In the genomic region with DNA sequence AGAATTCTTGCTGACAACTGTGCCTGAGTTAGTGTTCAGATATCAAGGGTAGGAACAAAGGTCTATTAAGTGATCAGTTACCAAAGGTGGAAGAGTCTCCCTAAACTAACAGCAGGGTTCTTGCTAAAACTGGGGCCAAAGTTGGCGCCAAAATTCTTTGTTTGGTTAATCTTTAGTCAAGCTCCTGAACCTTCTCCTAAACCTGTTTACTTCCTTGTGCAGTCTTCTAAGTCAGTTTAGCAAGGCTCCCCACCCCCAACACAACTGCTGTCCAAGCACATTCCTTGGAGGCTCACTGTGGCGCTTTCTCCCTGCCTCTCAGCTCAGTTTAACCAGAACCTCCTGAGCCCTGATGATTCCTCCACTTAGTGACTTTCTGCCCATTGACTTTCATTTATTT, we compare ENCODE assay signal across 16 mouse cellular contexts. TPM values are rescaled to one million over a fixed set of nuclear protein-coding genes. Genes with fewer than 3 reads are reported as not detected.
DNase-seq lines count a peak whose midpoint lies in the region; TF ChIP-seq lines count a peak whose summit lies in the region.
"Had no signal": no experiment of that assay in that cellular context is flagged by ENCODE, and none has a peak within 500 bp of the region (broad histone marks: within the 10 kb centered on the region; RNA-seq: fewer than 3 reads in every experiment).

No protein-coding gene starts in this region.

- DNase-seq in lung, postnatal 10 days, result peak; percentile 35
- DNase-seq in lung, adult 2 months, result no peak
- DNase-seq in embryo, embryonic 9.5 days (ENCODE audit: extremely low spot score), result peak; percentile 14
- DNase-seq in kidney, adult 9 months, result peak; percentile 93
- DNase-seq in testis, postnatal 10 days (ENCODE audit: low spot score), result peak; percentile 36
- no peak for DNase-seq in left cerebral cortex, postnatal 10 days (ENCODE audit: extremely low spot score in 1 of 2, low spot score in 2 of 2)
- no peak for DNase-seq in gastrocnemius, adult 8-10 months (ENCODE audit: low spot score in 2 of 2)
- no peak for DNase-seq in frontal cortex, postnatal 25 days (ENCODE audit: low spot score in 2 of 2)
- DNase-seq: cerebellum, postnatal 36 days; heart, adult 18-20 months; heart, postnatal 4 days; thymus, adult 2 months had no signal

- 30% methylated on average over 2 of the region's 2 CpGs for WGBS in lung, adult 2 months

- TF ChIP-seq CTCF in lung, adult 2 months (IDR thresholded peaks at IDR 0.05; ENCODE audit: insufficient read depth, low read length), result no peak

- no peak overlapping the region for H3K4me3 ChIP-seq in lung, adult 2 months (replicated peaks; ENCODE audit: extremely low read depth, low read depth, low read length)
- H3K4me3 ChIP-seq: forebrain, embryonic 15.5 days had no signal

- TF ChIP-seq POLR2A in lung, adult 2 months (IDR thresholded peaks at IDR 0.05; ENCODE audit: borderline replicate concordance, extremely low read depth, low read depth, low read length), result no peak

- intact Hi-C loops in left cerebral cortex, postnatal 10 days (cut with DNase I), result no loop called here

- no peaks in the 10 kb centered on the region for H3K4me1 ChIP-seq in lung, adult 2 months (ENCODE audit: control insufficient read depth, insufficient read depth, low read length)
- H3K4me1 ChIP-seq: forebrain, embryonic 15.5 days had no signal

RNA-seq across cellular contexts. Expression of gene Zcchc13, which starts 22.6 kb away (rescaled TPM):
- polyA plus RNA-seq in lung, adult 2 months (2012; rRNA removed), result not detected in 2 replicates
- total RNA-seq in left cerebral cortex, postnatal 10 days (2021), result not detected
- not detected for total RNA-seq in gastrocnemius, adult 8-10 months (2022)
- total RNA-seq: heart, adult 18-20 months; heart, postnatal 4 days; layer of hippocampus, adult 18-20 months; left cerebral cortex, postnatal 36 days had no signal
- polyA plus RNA-seq: forebrain, embryonic 15.5 days; lung, embryonic 16.5 days had no signal

Comparison
In these comparisons a context has a peak if more than half of its experiments do, and no peak if none do; other contexts are left out.
1. DNase-seq: peak in lung, postnatal 10 days (single experiment), embryo, embryonic 9.5 days (single experiment), kidney, adult 9 months (single experiment) and testis, postnatal 10 days (single experiment); none in lung, adult 2 months (single experiment), left cerebral cortex, postnatal 10 days (0 of 2), gastrocnemius, adult 8-10 months (0 of 2) and frontal cortex, postnatal 25 days (0 of 2).